Mouse (Mus musculus) ZHBTc4 (cell line): ENCODE data around the gene Gtdc1.
A peak's percentile ranks its signal among the peaks of the same experiment; 100 is the strongest.

Experiments
- DNase-seq: peaks from one replicate; pipeline ENCODE4 v3.0.0-alpha.2; 2011; ENCODE audit warnings: low read depth, low spot score

Gtdc1 gene

GRCm38 (mm10) chr2:44927482-44927811 is at the start of gene Gtdc1:
Gene Gtdc1, minus strand, starts transcription at chr2:44927657.
- no peak for DNase-seq

- no peak for DNase-seq
Observed at GRCm38 (mm10) chr2:44977051-44977450, 49.6 kb upstream of the Gtdc1 start.

DNA sequence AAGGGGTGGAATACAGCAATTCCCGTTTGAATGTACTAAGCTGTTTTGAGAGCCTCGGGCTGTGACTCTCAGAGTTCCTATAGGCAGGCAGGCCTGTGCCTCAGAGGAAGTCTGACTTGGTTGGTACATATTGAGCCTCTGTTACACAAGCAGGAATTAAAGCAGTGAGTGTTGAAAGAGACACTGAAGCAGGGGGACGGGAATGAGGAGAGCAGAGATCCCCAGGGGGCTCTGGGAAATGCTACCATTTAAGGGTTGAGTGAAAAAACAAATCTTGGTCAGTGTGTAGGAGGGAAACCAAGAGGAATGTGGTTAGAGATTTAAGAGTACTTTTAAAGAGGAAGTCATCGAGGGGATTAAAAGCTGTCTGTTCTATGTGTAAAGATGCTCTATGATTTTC is 49.0 kb upstream of the Gtdc1 start:
- no peak for DNase-seq

DNA sequence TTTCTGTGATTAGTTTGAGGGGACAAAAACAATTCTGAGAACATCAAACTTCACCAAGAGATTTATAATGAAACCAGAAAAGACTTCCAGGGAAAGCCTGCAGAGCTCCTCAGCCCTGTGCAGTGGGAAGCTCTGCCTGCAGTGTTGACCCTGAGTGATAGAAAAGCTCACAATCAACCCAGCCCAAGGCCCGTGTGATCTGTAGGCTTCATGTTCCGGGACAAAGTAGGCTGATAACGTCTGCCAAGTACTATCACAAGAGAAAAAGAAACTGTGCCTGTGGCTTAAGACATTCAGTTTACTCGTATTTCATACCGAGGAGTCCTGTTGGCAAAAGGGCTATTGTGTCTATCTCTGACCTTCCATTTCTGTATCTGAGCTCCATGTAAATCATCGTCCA is 46.4 kb upstream of the Gtdc1 start:
- DNase-seq, result no peak

DNA sequence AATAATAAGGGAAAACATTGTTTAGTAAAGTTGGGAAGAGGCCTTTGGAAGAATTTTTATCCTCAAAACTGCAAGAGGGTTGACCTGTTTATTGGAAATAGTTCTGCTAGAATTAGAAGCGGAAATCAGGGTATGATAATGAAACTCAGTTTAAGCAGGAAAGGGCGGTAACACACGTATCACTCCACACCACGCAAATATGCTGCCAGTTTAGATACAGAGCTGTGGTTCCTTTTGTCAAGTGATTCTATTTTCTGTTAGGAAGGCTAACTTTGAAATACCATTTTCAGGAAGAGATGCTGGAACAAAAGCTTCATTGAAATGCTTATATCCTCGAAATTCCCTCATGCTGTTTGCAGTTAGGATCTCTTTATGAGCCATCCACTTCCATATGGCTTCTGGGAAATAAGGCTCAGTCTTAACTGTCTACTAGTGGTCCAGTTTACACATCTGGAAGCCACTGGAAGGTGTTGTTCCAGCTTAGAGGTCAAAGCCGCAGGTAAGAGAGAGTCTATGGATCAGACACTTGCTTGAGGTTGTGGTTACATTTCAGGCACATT is 42.7 kb upstream of the Gtdc1 start:
- DNase-seq, result peak; percentile 29

DNA sequence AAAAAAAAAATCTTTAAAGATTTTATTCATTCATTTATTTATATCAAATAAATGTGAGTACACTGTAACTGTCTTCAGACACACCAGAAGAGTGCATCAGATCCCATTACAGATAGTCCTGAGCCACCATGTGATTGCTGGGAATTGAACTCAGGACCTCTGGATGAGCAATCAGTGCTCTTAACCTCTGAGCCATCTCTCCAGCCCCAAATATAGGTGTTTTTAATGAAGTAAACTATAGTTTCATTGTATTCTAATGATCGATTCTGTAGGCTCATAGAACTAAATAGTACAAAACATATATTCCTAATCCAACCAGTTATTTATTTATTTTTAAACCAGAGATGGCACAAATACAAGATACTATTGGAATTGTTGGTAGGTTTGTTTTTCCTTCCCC is 42.2 kb upstream of the Gtdc1 start:
- no peak for DNase-seq

DNA sequence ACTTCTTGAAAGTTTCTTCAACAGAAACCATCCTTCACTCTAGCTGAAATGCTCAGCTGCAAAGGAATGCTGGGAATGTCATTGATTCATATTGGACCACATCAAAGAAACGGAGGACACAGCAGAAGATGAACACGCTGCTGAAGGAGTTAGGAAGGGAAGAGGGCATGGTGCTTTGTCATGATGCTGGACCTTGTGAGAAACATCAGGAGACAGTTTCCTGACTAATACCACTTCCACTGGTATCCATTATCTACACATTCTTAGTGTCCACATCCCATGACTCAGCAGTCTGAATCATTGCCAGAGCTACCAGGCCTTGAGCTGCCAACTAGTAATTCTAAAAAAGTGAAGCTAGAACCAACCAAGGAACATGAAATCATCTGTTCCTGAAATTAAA is 41.8 kb upstream of the Gtdc1 start:
- DNase-seq, result no peak

GRCm38 (mm10) chr2:44965834-44966555 is 38.5 kb upstream of the Gtdc1 start:
- no peak for DNase-seq

DNA sequence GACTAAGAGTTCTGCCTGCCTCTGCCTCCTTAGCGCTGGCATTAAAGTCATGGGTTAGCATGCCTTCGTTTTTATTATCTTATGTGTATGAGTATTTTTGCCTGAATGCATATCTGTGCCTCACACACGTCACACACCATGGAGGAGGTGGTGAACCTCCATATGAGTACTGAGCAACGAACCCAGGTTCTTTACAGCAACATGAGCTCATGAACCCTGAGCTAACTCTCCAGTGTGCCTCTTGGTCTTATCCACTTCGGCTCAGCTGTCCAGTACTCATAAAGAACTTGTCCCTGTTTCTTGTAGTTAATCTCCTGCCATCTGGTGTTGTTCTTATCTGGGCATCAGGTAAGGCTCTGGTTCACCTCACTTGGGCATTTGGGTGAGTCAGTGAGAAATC is 35.2 kb upstream of the Gtdc1 start:
- no peak for DNase-seq

DNA sequence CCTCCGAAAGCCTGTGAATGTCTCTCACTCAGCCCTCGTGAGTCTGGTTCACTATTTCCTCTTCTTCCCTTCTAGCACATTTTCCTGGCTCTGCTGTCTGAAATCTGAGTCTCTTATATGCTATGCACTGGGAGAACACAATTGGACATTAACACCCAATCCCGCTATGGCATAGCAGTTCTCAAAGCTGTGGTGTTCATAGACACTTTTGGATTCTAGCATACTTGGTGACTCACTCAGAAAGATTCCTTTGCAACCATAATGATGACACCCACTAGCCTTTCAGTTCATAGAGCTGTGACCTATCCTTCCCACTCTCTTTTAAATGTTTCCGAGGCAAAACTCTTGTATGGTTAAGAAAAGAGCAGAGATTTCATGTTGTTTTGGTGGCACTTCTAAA is 33.7 kb upstream of the Gtdc1 start:
- no peak for DNase-seq

- no peak for DNase-seq
Observed at GRCm38 (mm10) chr2:44960561-44960960, 33.1 kb upstream of the Gtdc1 start.

DNA sequence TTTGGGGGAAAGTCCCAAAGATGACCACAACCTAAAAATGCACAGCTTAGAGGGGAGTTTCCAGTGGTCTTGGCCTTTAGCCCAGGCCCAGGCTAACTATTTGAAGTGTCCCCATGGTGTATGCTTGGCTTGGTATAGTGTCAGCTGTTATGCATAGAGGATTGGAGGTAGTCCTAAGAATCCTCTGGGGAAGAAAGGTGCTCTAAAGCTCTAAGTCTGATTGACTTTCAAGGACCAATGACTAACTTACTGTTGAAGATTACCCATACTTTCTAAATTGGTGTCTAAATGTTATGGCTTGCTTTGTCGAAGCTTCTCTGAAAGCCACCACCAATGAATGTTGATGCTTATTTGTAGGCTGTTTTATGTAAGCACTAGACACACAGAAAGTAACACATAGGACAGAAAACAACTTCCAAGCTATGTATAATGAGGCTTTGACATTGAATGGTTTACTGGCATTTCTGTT is 29.9 kb upstream of the Gtdc1 start:
- DNase-seq, result no peak

DNA sequence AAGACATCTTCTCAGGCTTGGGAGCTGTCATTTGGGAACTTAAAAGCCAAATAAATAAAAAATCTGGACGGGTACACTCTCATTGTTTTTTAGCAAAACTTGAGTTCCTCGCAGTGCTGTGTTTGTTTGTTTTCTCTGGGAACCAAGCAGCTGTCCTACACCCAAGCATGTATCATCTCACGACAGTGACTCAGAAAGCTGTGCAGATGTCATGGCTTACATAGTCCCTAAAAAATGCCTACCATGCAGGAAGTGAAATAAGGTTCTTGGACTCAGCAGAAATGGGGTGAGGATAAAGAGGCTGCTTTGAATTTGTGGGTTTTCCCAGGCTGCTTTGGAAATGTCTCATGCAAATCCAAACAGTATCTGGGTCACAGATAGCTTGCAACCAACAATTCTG is 28.8 kb upstream of the Gtdc1 start:
- DNase-seq, result no peak

- DNase-seq, result no peak
Observed at GRCm38 (mm10) chr2:44955506-44955905, 28.0 kb upstream of the Gtdc1 start.

GRCm38 (mm10) chr2:44954180-44954579 is 26.7 kb upstream of the Gtdc1 start:
- DNase-seq, result no peak

DNA sequence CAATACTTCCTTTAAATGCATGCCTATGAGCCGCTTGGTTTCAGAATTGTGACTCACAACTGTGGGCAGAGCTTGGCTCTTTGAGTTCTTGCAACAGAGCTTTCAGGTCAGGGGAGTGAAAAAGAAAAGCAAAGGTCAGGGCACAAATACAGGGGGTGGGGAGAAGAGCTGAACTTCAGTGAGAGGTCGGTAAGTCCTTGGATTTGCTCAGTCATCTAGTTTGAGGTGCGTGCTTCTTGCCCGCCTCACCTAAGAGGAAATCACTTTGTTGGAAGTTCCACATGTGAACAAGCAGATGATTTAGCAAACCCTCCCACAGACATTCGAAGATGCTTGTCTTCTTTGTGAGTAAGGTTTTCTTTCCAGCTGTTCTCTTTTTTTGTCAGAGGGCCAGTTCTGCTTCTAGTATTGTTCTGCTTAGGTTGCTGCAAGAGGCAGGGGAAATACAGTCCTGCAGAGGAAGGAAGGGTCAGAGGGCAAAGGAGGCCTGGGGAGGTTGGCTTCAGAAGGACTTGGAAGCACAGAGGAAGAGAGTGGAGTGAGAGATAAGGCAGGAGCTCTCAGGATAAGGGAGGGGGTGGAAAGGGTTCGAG is 25.5 kb upstream of the Gtdc1 start:
- DNase-seq, result no peak

DNA sequence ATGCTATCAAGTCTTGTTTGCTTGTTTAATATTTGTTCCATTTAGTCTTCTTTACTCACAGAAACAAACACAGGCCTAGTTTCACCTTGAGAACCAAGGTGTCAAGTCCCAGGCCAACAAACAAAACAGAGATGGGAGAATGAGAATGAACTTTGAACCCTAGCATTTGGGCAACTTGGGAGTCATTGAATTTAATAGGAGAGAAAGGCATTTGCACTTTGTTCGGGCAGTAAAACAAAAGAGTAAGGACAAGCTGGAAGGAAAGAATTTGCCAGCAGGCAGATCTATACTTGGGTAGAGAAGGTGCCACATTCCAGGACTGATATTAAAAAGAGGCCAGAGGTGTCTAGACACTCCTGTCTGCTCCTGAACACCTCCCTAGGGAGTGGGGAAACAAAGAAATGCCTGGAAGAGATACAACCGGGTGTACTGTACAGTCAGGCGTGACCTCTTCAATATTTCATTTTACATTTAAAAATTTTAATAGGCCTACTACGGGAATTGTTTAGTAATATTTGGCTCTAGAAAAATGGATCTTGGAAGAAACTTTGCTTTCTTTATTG is 24.3 kb upstream of the Gtdc1 start:
- no peak for DNase-seq

DNA sequence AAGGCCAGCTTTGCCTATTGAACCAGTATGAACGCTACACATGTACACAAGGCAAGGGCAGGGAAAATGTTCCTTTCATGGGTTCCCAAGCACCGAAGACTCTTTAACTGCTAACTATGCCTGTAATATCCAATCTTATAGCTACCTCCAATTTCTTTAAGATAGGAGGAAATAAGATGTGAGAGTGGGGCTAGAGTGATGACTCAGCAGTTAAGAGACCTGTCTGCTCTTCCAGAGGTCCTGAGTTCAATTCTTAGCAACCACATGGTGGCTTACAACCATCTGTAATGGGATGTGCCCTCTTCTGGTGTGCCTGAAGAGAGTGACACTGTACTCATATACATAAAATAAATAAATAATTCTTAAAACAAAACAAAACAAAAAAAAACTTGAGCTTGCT is 17.2 kb upstream of the Gtdc1 start:
- DNase-seq, result no peak

DNA sequence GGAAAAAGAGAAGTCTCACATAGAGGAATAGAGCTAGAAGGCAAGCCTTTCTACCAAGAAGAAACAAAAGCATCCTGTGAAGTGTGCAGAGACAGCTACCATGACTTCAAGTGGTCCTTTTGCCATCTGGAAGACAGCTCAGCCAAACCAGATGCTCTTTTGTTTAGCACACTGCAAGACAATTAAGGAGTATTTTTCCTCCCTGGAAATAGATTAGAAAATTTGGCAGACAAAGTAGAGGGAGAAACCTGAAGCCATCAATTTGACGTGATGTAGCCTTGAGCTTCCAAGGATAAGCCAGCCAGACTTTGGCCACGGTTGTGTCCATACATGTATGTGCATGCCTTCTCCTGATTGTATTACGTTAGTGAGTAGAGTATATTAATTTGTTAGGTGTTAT is 3.5 kb upstream of the Gtdc1 start:
- DNase-seq, result no peak

DNA sequence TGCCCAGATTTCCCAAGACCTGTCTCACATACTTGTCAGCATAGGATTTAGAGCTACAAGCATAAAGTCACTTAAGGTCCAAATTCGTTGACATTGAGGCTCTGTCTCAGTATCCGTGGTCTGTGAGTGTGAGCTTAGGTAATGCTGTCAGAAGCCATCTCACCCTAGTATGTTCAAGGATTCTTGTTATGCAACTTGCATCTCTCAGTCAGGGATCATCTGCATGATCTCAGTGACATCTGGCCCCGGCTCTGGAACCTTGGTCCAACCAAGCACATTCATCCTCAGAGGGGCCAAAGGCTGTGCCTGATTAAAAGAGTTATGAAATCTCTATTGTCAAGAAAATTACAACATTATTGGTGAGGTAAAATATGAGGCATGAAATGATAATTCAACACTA is 1.2 kb upstream of the Gtdc1 start:
- DNase-seq, result no peak

- peak; percentile 90 for DNase-seq
Observed at GRCm38 (mm10) chr2:44926683-44927481, 575 bp downstream of the Gtdc1 start.

- no peak for DNase-seq
Observed at GRCm38 (mm10) chr2:44926167-44926682, 1.2 kb downstream of the Gtdc1 start.
